Mouse (Mus musculus) forebrain, embryonic 16.5 days (tissue): ENCODE results near the gene Mitd1. TPM values are rescaled to one million over a fixed set of nuclear protein-coding genes. Genes with fewer than 3 reads are reported as not detected.
A peak's percentile ranks its signal among the peaks of the same experiment; 100 is the strongest.

Experiments
- ATAC-seq: fragments of 200-750 bp; cut with Nextera tagmentation; 2 replicates; pipeline ENCODE4 v1.8.0; 2017; ENCODE audit warnings: mild to moderate bottlenecking, moderate library complexity
- H3K27ac ChIP-seq: fragments of 300-500 bp; sonication (generic); 2 replicates; pipeline ENCODE4 v1.5.1; 2014; ENCODE audit warnings: low read length, control low read depth
- H3K27me3 ChIP-seq: fragments of 300-500 bp; sonication (generic); replicated peaks from 2 replicates; pipeline ENCODE4 v1.6.1; 2014; ENCODE audit warnings: low read length; ENCODE audit not compliant: control insufficient read depth, insufficient read depth
- H3K36me3 ChIP-seq: fragments of 300-500 bp; sonication (generic); 2 replicates; pipeline ENCODE4 v1.6.1; 2014; ENCODE audit not compliant: control insufficient read depth, insufficient read depth
- H3K4me1 ChIP-seq: fragments of 300-500 bp; sonication (generic); replicated peaks from 2 replicates; pipeline ENCODE4 v1.6.1; 2014; ENCODE audit warnings: low read length; ENCODE audit not compliant: control insufficient read depth, insufficient read depth
- H3K4me2 ChIP-seq: fragments of 300-500 bp; sonication (generic); 2 replicates; pipeline ENCODE4 v1.6.1; 2014; ENCODE audit warnings: mild to moderate bottlenecking, low read length, control low read depth
- H3K4me3 ChIP-seq: fragments of 300-500 bp; sonication (generic); replicated peaks from 2 replicates; pipeline ENCODE4 v1.5.1; 2014; ENCODE audit warnings: mild to moderate bottlenecking, low read length, control low read depth
- H3K9ac ChIP-seq: fragments of 300-500 bp; sonication (generic); replicated peaks from 2 replicates; pipeline ENCODE4 v1.6.1; 2014; ENCODE audit warnings: low read depth, low read length, control low read depth
- H3K9me3 ChIP-seq: fragments of 300-500 bp; sonication (generic); 2 replicates; pipeline ENCODE4 v1.6.1; 2016; ENCODE audit warnings: low read length; ENCODE audit not compliant: control insufficient read depth
- WGBS: fragments of 180-500 bp; shearing (Covaris S2); extraction: QIAGEN DNeasy Blood & Tissue Kit; methylation state at CpG from one replicate; pipeline ENCODE4 v1.1.7; 2014; 5-methylcytosine and 5-hydroxymethylcytosine counted together
- polyA plus RNA-seq: library from polyadenylated mRNA; unstranded; fragments of >200 nt; fragmentation: Nextera tagmentation; extraction: Ambion mirVana; gene quantifications from 2 replicates; pipeline ENCODE4 v1.2.1, GENCODE M21; 2015

Mitd1 gene
- polyA plus RNA-seq, 1 experiment from 2014 or later = 19.0 TPM

GRCm38 (mm10) chr1:37864511-37865400, 25.5 kb downstream of the Mitd1 start:
- Histone ChIP-seq H3K4me3 (peak overlapping the region; percentile 59), H3K9ac (peak overlapping the region; percentile 81), H3K27ac (peak overlapping the region; percentile 74), H3K9me3 (no peaks in the 10 kb centered on the region), H3K4me1 (peaks cover 7% of the 10 kb centered on the region), H3K27me3 (0 out of 2 replicates have a peak, but pooled peaks cover 3% of the 10 kb centered on the region), H3K36me3 (no peaks in the 10 kb centered on the region), H3K4me2 (peak overlapping the region; percentile 85)
- under 1% methylated on average over 87 of the region's 90 CpGs for WGBS
- peak; percentile 96 for ATAC-seq

GRCm38 (mm10) chr1:37850696-37851095, 39.5 kb downstream of the Mitd1 start:
- H3K4me3 ChIP-seq = no peak overlapping the region
- no peaks in the 10 kb centered on the region for H3K27me3 ChIP-seq
- H3K4me2 ChIP-seq = no peak overlapping the region
- no peak overlapping the region for H3K27ac ChIP-seq
- WGBS = 68% methylated on average over 2 of the region's 2 CpGs
- no peak overlapping the region for H3K9ac ChIP-seq
- H3K36me3 ChIP-seq = peaks cover 9% of the 10 kb centered on the region
- no peaks in the 10 kb centered on the region for H3K4me1 ChIP-seq
- no peak for ATAC-seq
- no peaks in the 10 kb centered on the region for H3K9me3 ChIP-seq

GRCm38 (mm10) chr1:37846878-37847277, 43.3 kb downstream of the Mitd1 start:
- no peak overlapping the region for H3K4me2 ChIP-seq
- H3K9me3 ChIP-seq = no peaks in the 10 kb centered on the region
- H3K9ac ChIP-seq = no peak overlapping the region
- no peaks in the 10 kb centered on the region for H3K27me3 ChIP-seq
- H3K27ac ChIP-seq = no peak overlapping the region
- H3K36me3 ChIP-seq = no peaks in the 10 kb centered on the region
- no peaks in the 10 kb centered on the region for H3K4me1 ChIP-seq
- ATAC-seq = no peak
- no peak overlapping the region for H3K4me3 ChIP-seq
- WGBS = 83% methylated on average over 8 of the region's 8 CpGs

GRCm38 (mm10) chr1:37831681-37832080, 58.5 kb downstream of the Mitd1 start:
- H3K4me2 ChIP-seq = no peak overlapping the region
- H3K4me3 ChIP-seq = no peak overlapping the region
- H3K36me3 ChIP-seq = peaks cover 5% of the 10 kb centered on the region
- H3K27ac ChIP-seq = no peak overlapping the region
- no peak for ATAC-seq
- no peak overlapping the region for H3K9ac ChIP-seq
- H3K27me3 ChIP-seq = no peaks in the 10 kb centered on the region
- no peaks in the 10 kb centered on the region for H3K4me1 ChIP-seq
- no peaks in the 10 kb centered on the region for H3K9me3 ChIP-seq
- WGBS = 72% methylated on average over 2 of the region's 2 CpGs

Other genes with a start within 250 kb of the Mitd1 start
- gene 2010300C02Rik, start 170.3 kb downstream of the Mitd1 start, polyA plus RNA-seq = 2.6 and 3.5 TPM in 2 replicates
- 24.9 and 26.0 TPM in 2 replicates for gene Tsga10, start 24.0 kb downstream of the Mitd1 start, polyA plus RNA-seq
- 9.2 and 9.5 TPM in 2 replicates for gene Lipt1, start 18.7 kb downstream of the Mitd1 start, polyA plus RNA-seq
- 251 and 262 TPM in 2 replicates for gene Mrpl30, start 66 bp upstream of the Mitd1 start, polyA plus RNA-seq
- gene Lyg2, start 26.1 kb upstream of the Mitd1 start, polyA plus RNA-seq = not detected in 2 replicates
- gene Lyg1, start 67.3 kb upstream of the Mitd1 start, polyA plus RNA-seq = not detected in 2 replicates
- 137 and 152 TPM in 2 replicates for gene Txndc9, start 107.5 kb upstream of the Mitd1 start, polyA plus RNA-seq
- gene Eif5b, start 107.6 kb upstream of the Mitd1 start, polyA plus RNA-seq = 22.3 and 23.0 TPM in 2 replicates
- gene Rev1, start 239.4 kb upstream of the Mitd1 start, polyA plus RNA-seq = 38.8 and 40.1 TPM in 2 replicates